Comparison of ENCODE assay signal across 8 mouse cellular contexts in the genomic region with DNA sequence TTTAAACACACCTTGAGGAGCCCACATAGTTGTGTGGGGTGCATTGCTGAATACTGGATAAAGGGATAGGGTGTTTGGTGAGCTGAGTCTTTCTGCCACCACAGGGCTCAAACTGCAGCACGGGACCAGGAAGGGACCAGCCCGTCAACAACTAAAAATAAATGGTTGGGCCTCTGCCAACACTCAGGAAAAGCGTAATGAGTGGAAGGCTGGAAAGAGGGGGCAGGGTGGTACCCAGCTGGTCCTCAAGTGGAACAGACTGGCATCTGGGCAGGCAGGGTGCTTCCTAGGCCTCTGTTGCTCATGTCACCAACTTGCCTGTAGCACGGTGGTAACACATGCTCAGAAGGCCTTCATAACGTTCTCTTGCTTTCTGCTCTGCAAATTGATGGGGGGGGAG. TPM values are rescaled to one million over a fixed set of nuclear protein-coding genes. Genes with fewer than 3 reads are reported as not detected.
DNase-seq lines count a peak whose midpoint lies in the region; ATAC-seq lines count a peak whose summit lies in the region.

No protein-coding gene starts in this region.

- no peak overlapping the region for H3K4me2 ChIP-seq in forebrain, embryonic 11.5 days (ENCODE audit: low read depth, low read length, severe bottlenecking)
- no peak overlapping the region for H3K4me2 ChIP-seq in heart, embryonic 12.5 days
- H3K4me2 ChIP-seq in liver, embryonic 15.5 days: no peak overlapping the region

- H3K9me3 ChIP-seq in forebrain, embryonic 10.5 days: no peaks in the 10 kb centered on the region
- no peaks in the 10 kb centered on the region for H3K9me3 ChIP-seq in forebrain, embryonic 11.5 days (ENCODE audit: control insufficient read depth, low read length)
- no peaks in the 10 kb centered on the region for H3K9me3 ChIP-seq in heart, embryonic 12.5 days (replicated peaks)
- no peaks in the 10 kb centered on the region for H3K9me3 ChIP-seq in liver, embryonic 15.5 days (replicated peaks)

- no peak overlapping the region for H3K9ac ChIP-seq in forebrain, embryonic 11.5 days (ENCODE audit: low read length)
- H3K9ac ChIP-seq in heart, embryonic 12.5 days: peak overlapping the region; percentile 6; the same call in 1 of the 2 replicates
- H3K9ac ChIP-seq in liver, embryonic 15.5 days: no peak overlapping the region

- WGBS in forebrain, embryonic 10.5 days: 88% methylated on average over 5 of the region's 5 CpGs
- 83% methylated on average over 5 of the region's 5 CpGs for WGBS in forebrain, embryonic 11.5 days
- WGBS in heart, embryonic 12.5 days: 25% methylated on average over 5 of the region's 5 CpGs
- WGBS in liver, embryonic 15.5 days (ENCODE audit: insufficient replicate concordance): 69% methylated on average over 5 of the region's 5 CpGs

- 0 out of 2 replicates have a peak, but pooled peaks cover 3% of the 10 kb centered on the region for H3K27me3 ChIP-seq in forebrain, embryonic 10.5 days (ENCODE audit: poor library complexity, severe bottlenecking)
- H3K27me3 ChIP-seq in forebrain, embryonic 11.5 days (ENCODE audit: control insufficient read depth, insufficient read depth, low read length): no peaks in the 10 kb centered on the region
- no peaks in the 10 kb centered on the region for H3K27me3 ChIP-seq in heart, embryonic 12.5 days (replicated peaks)
- no peaks in the 10 kb centered on the region; the same call in 1 of the 2 replicates for H3K27me3 ChIP-seq in liver, embryonic 15.5 days

- peaks cover 58% of the 10 kb centered on the region for H3K4me1 ChIP-seq in forebrain, embryonic 10.5 days
- no peaks in the 10 kb centered on the region for H3K4me1 ChIP-seq in forebrain, embryonic 11.5 days (replicated peaks; ENCODE audit: control insufficient read depth, insufficient read depth, low read length)
- H3K4me1 ChIP-seq in heart, embryonic 12.5 days (replicated peaks): peaks cover 50% of the 10 kb centered on the region
- H3K4me1 ChIP-seq in liver, embryonic 15.5 days (replicated peaks): peaks cover 89% of the 10 kb centered on the region

- no peak for ATAC-seq in forebrain, embryonic 11.5 days (replicated peaks; ENCODE audit: low FRiP score)
- ATAC-seq in heart, embryonic 12.5 days (ENCODE audit: insufficient number of reproducible peaks, low FRiP score): peak; percentile 30; the same call in 1 of the 2 replicates
- ATAC-seq in liver, embryonic 15.5 days (ENCODE audit: insufficient read depth): no peak
- ATAC-seq in erythroid progenitor cell, adult 5-6 weeks (replicated peaks; ENCODE audit: low FRiP score, poor library complexity, severe bottlenecking): no peak

- H3K4me3 ChIP-seq in forebrain, embryonic 10.5 days: no peak overlapping the region
- H3K4me3 ChIP-seq in forebrain, embryonic 11.5 days (ENCODE audit: low read depth, low read length): no peak overlapping the region
- no peak overlapping the region for H3K4me3 ChIP-seq in heart, embryonic 12.5 days
- no peak overlapping the region for H3K4me3 ChIP-seq in liver, embryonic 15.5 days (replicated peaks)

- DNase-seq in forebrain, embryonic 10.5 days (ENCODE audit: extremely low spot score, low spot score): no peak
- DNase-seq in forebrain, embryonic 11.5 days (ENCODE audit: low spot score): no peak
- peak; percentile 70 for DNase-seq in brain, adult 2 months (ENCODE audit: low read depth, low spot score)
- DNase-seq in embryo, embryonic 10 days (ENCODE audit: low spot score): no peak
- DNase-seq in gastrocnemius, postnatal 4 days (ENCODE audit: low spot score in 2 of 2): no peak

- H3K27ac ChIP-seq in forebrain, embryonic 10.5 days: peak overlapping the region; percentile 40
- H3K27ac ChIP-seq in forebrain, embryonic 11.5 days (ENCODE audit: low read depth, low read length): no peak overlapping the region
- H3K27ac ChIP-seq in heart, embryonic 12.5 days (ENCODE audit: poor library complexity, severe bottlenecking): peak overlapping the region; percentile 71
- H3K27ac ChIP-seq in liver, embryonic 15.5 days (replicated peaks): peak overlapping the region; percentile 55

- no peaks in the 10 kb centered on the region for H3K36me3 ChIP-seq in forebrain, embryonic 10.5 days (replicated peaks)
- no peaks in the 10 kb centered on the region for H3K36me3 ChIP-seq in forebrain, embryonic 11.5 days (ENCODE audit: control insufficient read depth, insufficient read depth, low read length)
- no peaks in the 10 kb centered on the region for H3K36me3 ChIP-seq in heart, embryonic 12.5 days
- H3K36me3 ChIP-seq in liver, embryonic 15.5 days (replicated peaks): peaks cover 22% of the 10 kb centered on the region

RNA-seq across cellular contexts. Expression of a gene that starts 56.5 kb away (rescaled TPM):
- 20.8 and 21.5 TPM in 2 replicates for polyA plus RNA-seq in forebrain, embryonic 10.5 days (2016; fragmentation: Nextera tagmentation; extraction: Ambion mirVana)
- polyA plus RNA-seq in forebrain, embryonic 11.5 days (2014; fragmentation: Nextera tagmentation; extraction: Ambion mirVana): 14.4 and 15.3 TPM in 2 replicates
- 22.0 and 24.2 TPM in 2 replicates for polyA plus RNA-seq in heart, embryonic 12.5 days (2016; fragmentation: Nextera tagmentation; extraction: Ambion mirVana)
- polyA plus RNA-seq in liver, embryonic 15.5 days (2015; fragmentation: Nextera tagmentation; extraction: Ambion mirVana): 57.7 and 66.9 TPM in 2 replicates
- total RNA-seq in erythroid progenitor cell, adult 5-6 weeks (2015; ENCODE audit: low replicate concordance): 49.4 and 49.9 TPM in 2 replicates
- total RNA-seq in erythroid progenitor cell, adult 5-6 weeks (2017; ENCODE audit: low replicate concordance): 112 and 178 TPM in 2 replicates
- total RNA-seq in gastrocnemius, postnatal 4 days (2021): 10 to 100 TPM; 18.8 to 20.1 TPM
